Mouse (Mus musculus) embryonic facial prominence, embryonic 13.5 days (tissue): Measurements from ENCODE around the gene Vrk3. TPM values are rescaled to one million over a fixed set of nuclear protein-coding genes. Genes with fewer than 3 reads are reported as not detected.
A peak's percentile ranks its signal among the peaks of the same experiment; 100 is the strongest.

Experiments
- ATAC-seq: fragments of 200-750 bp; cut with Nextera tagmentation; 2 replicates; pipeline ENCODE4 v1.8.0; 2017; ENCODE audit warnings: low read depth; ENCODE audit not compliant: insufficient number of reproducible peaks, insufficient read depth, low FRiP score, low TSS enrichment
- H3K27ac ChIP-seq: fragments of 300-500 bp; sonication (generic); 2 replicates; pipeline ENCODE4 v1.5.1; 2015; ENCODE audit warnings: moderate library complexity, mild to moderate bottlenecking, inconsistent platforms
- H3K27me3 ChIP-seq: fragments of 300-500 bp; sonication (generic); 2 replicates; pipeline ENCODE4 v1.6.1; 2015; ENCODE audit warnings: mild to moderate bottlenecking, inconsistent platforms
- H3K36me3 ChIP-seq: fragments of 300-500 bp; sonication (generic); 2 replicates; pipeline ENCODE4 v1.6.1; 2015; ENCODE audit warnings: mild to moderate bottlenecking, inconsistent platforms
- H3K4me1 ChIP-seq: fragments of 300-500 bp; sonication (generic); 2 replicates; pipeline ENCODE4 v1.6.1; 2015; ENCODE audit warnings: inconsistent platforms
- H3K4me2 ChIP-seq: fragments of 300-500 bp; sonication (generic); 2 replicates; pipeline ENCODE4 v1.6.1; 2015; ENCODE audit warnings: moderate library complexity, mild to moderate bottlenecking, inconsistent platforms
- H3K4me3 ChIP-seq: fragments of 300-500 bp; sonication (generic); 2 replicates; pipeline ENCODE4 v1.5.1; 2015; ENCODE audit warnings: mild to moderate bottlenecking, inconsistent platforms
- H3K9ac ChIP-seq: fragments of 300-500 bp; sonication (generic); 2 replicates; pipeline ENCODE4 v1.6.1; 2015; ENCODE audit warnings: mild to moderate bottlenecking, inconsistent platforms
- H3K9me3 ChIP-seq: fragments of 300-500 bp; sonication (generic); 2 replicates; pipeline ENCODE4 v1.6.1; 2016; ENCODE audit warnings: inconsistent platforms
- WGBS: fragments of 180-500 bp; shearing (Covaris S2); methylation state at CpG from one replicate; pipeline ENCODE4 v1.1.7; 2015; ENCODE audit warnings: mixed read lengths; 5-methylcytosine and 5-hydroxymethylcytosine counted together
- polyA plus RNA-seq: library from polyadenylated mRNA; unstranded; fragments of >200 nt; fragmentation: Nextera tagmentation; extraction: Ambion mirVana; gene quantifications from 2 replicates; pipeline ENCODE4 v1.2.1, GENCODE M21; 2015

Vrk3 gene
- polyA plus RNA-seq, 1 experiment from 2014 or later, result 35.9 TPM

DNA sequence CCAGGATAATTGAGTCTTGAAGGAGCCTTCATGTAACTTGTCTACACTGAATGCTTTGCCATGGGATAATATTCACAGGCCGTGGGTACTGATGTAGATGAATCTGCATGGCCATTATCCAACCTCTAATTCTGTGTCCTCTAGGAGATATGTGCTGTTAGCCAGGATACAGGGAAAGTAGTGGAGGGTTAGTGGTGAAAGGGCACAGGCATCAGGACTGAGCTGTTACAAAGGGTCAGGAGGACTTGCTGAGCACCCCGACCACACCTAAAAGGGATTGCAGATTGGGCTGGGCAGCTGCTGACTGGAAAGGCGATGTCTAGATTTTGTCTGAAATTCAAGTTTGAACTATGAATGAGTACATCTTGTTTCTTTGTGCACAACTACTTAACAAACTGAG is 72.3 kb downstream of the Vrk3 start:
- H3K9me3 ChIP-seq, result no peaks in the 10 kb centered on the region
- H3K4me3 ChIP-seq, result no peak overlapping the region
- H3K36me3 ChIP-seq, result 0 out of 2 replicates have a peak, but pooled peaks cover 2% of the 10 kb centered on the region
- H3K27ac ChIP-seq, result no peak overlapping the region
- H3K4me2 ChIP-seq, result no peak overlapping the region
- WGBS, result 80% methylated on average over 3 of the region's 3 CpGs
- H3K9ac ChIP-seq, result 0 out of 2 replicates have a peak overlapping the region, but pooled peaks have one; percentile 27
- H3K27me3 ChIP-seq, result no peaks in the 10 kb centered on the region
- no peak for ATAC-seq
- H3K4me1 ChIP-seq, result peaks cover 62% of the 10 kb centered on the region

DNA sequence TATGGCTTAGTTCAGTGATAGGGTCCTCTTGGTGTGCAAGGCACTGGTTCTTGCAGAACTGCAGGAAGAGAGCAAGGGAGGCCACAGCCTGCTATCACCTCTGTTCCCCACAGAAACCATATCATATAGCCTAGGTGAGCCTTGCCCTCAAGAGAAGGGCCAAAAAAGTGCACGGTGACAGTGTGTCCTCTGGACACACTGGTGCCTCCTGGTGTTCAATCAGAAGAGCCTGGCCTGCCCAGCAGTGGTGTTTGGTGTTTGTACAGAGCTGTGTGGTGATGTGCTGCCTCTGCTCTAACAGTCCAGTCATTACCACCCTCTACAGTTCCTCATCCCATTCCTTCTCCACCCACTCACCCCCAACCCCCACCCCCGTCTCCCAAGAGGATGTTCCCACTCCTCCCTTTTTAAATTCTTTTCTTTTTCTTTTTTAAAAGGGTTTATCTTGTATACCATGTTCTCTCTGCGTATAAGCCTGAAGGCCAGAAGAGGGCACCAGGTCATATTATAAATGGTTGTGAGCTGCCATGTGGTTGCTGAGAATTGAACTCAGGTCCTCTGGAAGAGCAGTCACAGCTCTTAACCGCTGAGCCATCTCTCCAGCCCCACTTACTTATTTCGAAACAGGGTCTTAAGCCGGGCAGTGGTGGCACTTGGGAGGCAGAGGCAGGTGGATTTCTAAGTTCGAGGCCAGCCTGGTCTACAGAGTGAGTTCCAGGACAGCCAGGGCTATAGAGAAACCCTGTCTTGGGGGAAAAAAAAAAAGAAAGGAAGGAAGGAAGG is 73.6 kb downstream of the Vrk3 start:
- no peak overlapping the region for H3K9ac ChIP-seq
- H3K4me2 ChIP-seq, result no peak overlapping the region
- WGBS, result 86% methylated on average over 7 of the region's 7 CpGs
- no peak for ATAC-seq
- H3K9me3 ChIP-seq, result no peaks in the 10 kb centered on the region
- H3K27ac ChIP-seq, result no peak overlapping the region
- H3K4me3 ChIP-seq, result no peak overlapping the region
- H3K4me1 ChIP-seq, result peaks cover 66% of the 10 kb centered on the region
- no peaks in the 10 kb centered on the region for H3K27me3 ChIP-seq
- peaks cover 6% of the 10 kb centered on the region; the same call in 1 of the 2 replicates for H3K36me3 ChIP-seq

DNA sequence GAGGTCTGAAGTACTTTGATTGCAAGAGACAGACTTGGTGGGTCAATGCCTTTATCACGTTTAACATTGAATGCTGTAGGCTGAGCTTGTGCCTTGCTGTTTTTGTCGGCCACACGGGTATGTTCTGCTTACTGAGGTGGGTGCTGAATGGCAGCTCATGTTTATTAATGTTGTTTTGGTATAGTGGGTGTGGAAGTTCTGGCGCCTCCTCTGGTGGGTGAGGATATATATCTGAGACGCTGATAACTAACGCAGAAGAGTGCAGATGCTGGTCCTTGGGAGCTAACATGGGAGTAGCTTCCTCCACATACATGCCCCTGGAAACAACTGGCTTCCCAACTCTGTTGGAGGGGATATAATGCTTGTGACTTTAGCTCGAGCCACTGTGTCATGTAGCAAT is 75.2 kb downstream of the Vrk3 start:
- WGBS, result 49% methylated on average over 7 of the region's 7 CpGs
- Histone ChIP-seq H3K36me3 (peaks cover 15% of the 10 kb centered on the region), H3K4me3 (no peak overlapping the region), H3K4me2 (no peak overlapping the region), H3K9ac (0 out of 2 replicates have a peak overlapping the region, but pooled peaks have one; percentile 21), H3K27me3 (no peaks in the 10 kb centered on the region), H3K9me3 (no peaks in the 10 kb centered on the region), H3K27ac (no peak overlapping the region), H3K4me1 (peaks cover 54% of the 10 kb centered on the region)
- ATAC-seq, result no peak

DNA sequence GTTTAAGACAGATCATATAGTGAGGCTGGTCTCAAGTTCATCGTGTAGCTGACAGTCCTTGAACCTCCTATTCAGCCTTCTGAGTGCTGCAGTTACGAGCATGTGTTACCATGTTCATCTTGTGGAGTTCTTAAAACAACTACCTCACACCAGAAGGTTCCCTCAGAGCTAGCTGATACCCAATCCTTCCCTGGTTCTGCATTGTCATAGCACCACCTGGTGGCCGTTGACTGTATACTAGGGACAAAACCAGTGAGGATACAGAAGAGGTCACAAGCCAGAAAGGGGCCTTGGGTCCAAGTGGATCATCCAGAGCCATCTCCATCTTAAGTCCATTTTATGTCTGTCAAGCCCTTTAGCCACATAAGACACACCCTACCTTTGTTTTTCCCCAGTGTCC is 76.7 kb downstream of the Vrk3 start:
- 17% methylated on average over 3 of the region's 3 CpGs for WGBS
- Histone ChIP-seq H3K27me3 (no peaks in the 10 kb centered on the region), H3K9me3 (no peaks in the 10 kb centered on the region), H3K36me3 (peaks cover 30% of the 10 kb centered on the region), H3K9ac (no peak overlapping the region), H3K4me3 (no peak overlapping the region), H3K4me1 (peaks cover 39% of the 10 kb centered on the region), H3K4me2 (no peak overlapping the region), H3K27ac (no peak overlapping the region)
- no peak for ATAC-seq

DNA sequence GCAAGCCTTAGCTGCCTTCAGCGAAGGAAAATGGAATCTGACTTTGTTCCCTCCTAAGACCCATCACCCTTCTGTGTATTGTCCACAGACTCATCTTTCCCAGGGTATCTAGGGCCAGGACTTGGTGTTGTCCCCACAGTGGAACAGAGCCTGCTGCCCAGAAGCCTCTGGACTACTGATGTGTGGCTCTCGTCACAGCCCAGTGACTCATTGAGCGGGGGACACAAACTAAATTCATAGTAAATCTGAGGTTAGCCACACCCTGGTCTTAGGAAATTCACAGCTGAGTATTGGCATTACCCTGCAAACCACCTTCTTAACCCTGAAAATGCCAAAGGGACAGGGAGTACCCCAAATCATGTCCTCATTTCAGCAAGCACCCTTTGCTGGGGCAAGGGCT is 78.6 kb downstream of the Vrk3 start:
- H3K27me3 ChIP-seq, result no peaks in the 10 kb centered on the region
- H3K27ac ChIP-seq, result no peak overlapping the region
- no peaks in the 10 kb centered on the region for H3K9me3 ChIP-seq
- no peak overlapping the region for H3K4me2 ChIP-seq
- H3K36me3 ChIP-seq, result peaks cover 49% of the 10 kb centered on the region
- H3K4me3 ChIP-seq, result no peak overlapping the region
- H3K9ac ChIP-seq, result no peak overlapping the region
- WGBS, result 85% methylated on average over 3 of the region's 3 CpGs
- no peak for ATAC-seq
- H3K4me1 ChIP-seq, result peaks cover 22% of the 10 kb centered on the region

Other genes starting within 250 kb of the Vrk3 start
- 0.13 and 0.14 TPM in 2 replicates for gene Mybpc2, start 223.8 kb upstream of the Vrk3 start, polyA plus RNA-seq
- 0.60 and 0.94 TPM in 2 replicates for gene Spib, start 216.3 kb upstream of the Vrk3 start, polyA plus RNA-seq
- gene Pold1, start 199.6 kb upstream of the Vrk3 start, polyA plus RNA-seq, result 94.4 and 104 TPM in 2 replicates
- gene Nr1h2, start 194.5 kb upstream of the Vrk3 start, polyA plus RNA-seq, result 72.3 and 80.1 TPM in 2 replicates
- 1.1 and 1.8 TPM in 2 replicates for gene Napsa, start 176.0 kb upstream of the Vrk3 start, polyA plus RNA-seq
- gene Kcnc3, start 157.7 kb upstream of the Vrk3 start, polyA plus RNA-seq, result 0.72 and 1.8 TPM in 2 replicates
- gene Myh14, start 77.6 kb upstream of the Vrk3 start, polyA plus RNA-seq, result 11.8 and 12.2 TPM in 2 replicates
- gene Izumo2, start 39.7 kb upstream of the Vrk3 start, polyA plus RNA-seq, result not detected in 2 replicates
- gene Zfp473, start 2.6 kb downstream of the Vrk3 start, polyA plus RNA-seq, result 2.0 and 2.3 TPM in 2 replicates
- gene Nup62, start 67.7 kb downstream of the Vrk3 start, polyA plus RNA-seq, result 93.5 and 100 TPM in 2 replicates
- 1.7 and 2.2 TPM in 2 replicates for gene Il4i1, start 68.0 kb downstream of the Vrk3 start, polyA plus RNA-seq
- 6.4 and 6.5 TPM in 2 replicates for gene Atf5, start 68.2 kb downstream of the Vrk3 start, polyA plus RNA-seq
- 104 and 110 TPM in 2 replicates for gene Akt1s1, start 100.6 kb downstream of the Vrk3 start, polyA plus RNA-seq
- gene Tbc1d17, start 100.7 kb downstream of the Vrk3 start, polyA plus RNA-seq, result 83.1 and 91.0 TPM in 2 replicates
- 30.0 and 30.7 TPM in 2 replicates for gene Pnkp, start 108.7 kb downstream of the Vrk3 start, polyA plus RNA-seq
- gene Ptov1, start 121.4 kb downstream of the Vrk3 start, polyA plus RNA-seq, result 469 and 526 TPM in 2 replicates
- 107 and 111 TPM in 2 replicates for gene Med25, start 144.3 kb downstream of the Vrk3 start, polyA plus RNA-seq
- gene Fuz, start 147.7 kb downstream of the Vrk3 start, polyA plus RNA-seq, result 26.1 and 29.7 TPM in 2 replicates
- 72.3 and 77.5 TPM in 2 replicates for gene Ap2a1, start 181.1 kb downstream of the Vrk3 start, polyA plus RNA-seq
- 0.25 and 0.26 TPM in 2 replicates for gene Tsks, start 194.8 kb downstream of the Vrk3 start, polyA plus RNA-seq
- 32.0 and 39.1 TPM in 2 replicates for gene Cpt1c, start 226.4 kb downstream of the Vrk3 start, polyA plus RNA-seq
- 534 and 684 TPM in 2 replicates for gene Prmt1, start 238.2 kb downstream of the Vrk3 start, polyA plus RNA-seq
- 92.0 and 99.7 TPM in 2 replicates for gene Irf3, start 249.2 kb downstream of the Vrk3 start, polyA plus RNA-seq